Mouse (Mus musculus) cerebellum, adult 9-10 months (tissue): ENCODE results near the gene Atf2.
A peak's percentile ranks its signal among the peaks of the same experiment; 100 is the strongest.
"Not testable (repeated sequence)": the region's sequence is repeated elsewhere in the genome, so short reads cannot be mapped to it uniquely, and the experiment has no call there.

Experiments
- DNase-seq: peaks from one replicate; pipeline ENCODE4 v3.0.0; 2022

The Atf2 gene

GRCm38 (mm10) chr2:73877891-73878290 lies 14.5 kb downstream of the Atf2 start:
- no peak for DNase-seq

- DNase-seq, result peak; percentile 69
These were observed 24.5 kb downstream of the Atf2 start for GRCm38 (mm10) chr2:73867764-73868487.

GRCm38 (mm10) chr2:73860046-73860624 lies 32.3 kb downstream of the Atf2 start:
- DNase-seq, result peak; percentile 30

GRCm38 (mm10) chr2:73857352-73857751 lies 35.1 kb downstream of the Atf2 start:
- no peak for DNase-seq

GRCm38 (mm10) chr2:73856246-73856645 lies 36.2 kb downstream of the Atf2 start:
- DNase-seq, result no peak

- DNase-seq, result no peak
These were observed 57.9 kb downstream of the Atf2 start for GRCm38 (mm10) chr2:73834406-73835015.

GRCm38 (mm10) chr2:73833284-73833683 lies 59.2 kb downstream of the Atf2 start:
- no peak for DNase-seq

- no peak for DNase-seq
These were observed 73.7 kb downstream of the Atf2 start for GRCm38 (mm10) chr2:73818742-73819141.

GRCm38 (mm10) chr2:73807609-73808008 lies 84.8 kb downstream of the Atf2 start:
- no peak for DNase-seq

- DNase-seq, result not testable (repeated sequence)
These were observed 92.3 kb downstream of the Atf2 start for GRCm38 (mm10) chr2:73800127-73800526.

- DNase-seq, result no peak
These were observed 93.7 kb downstream of the Atf2 start for GRCm38 (mm10) chr2:73798786-73799185.

- DNase-seq, result no peak
These were observed 94.3 kb downstream of the Atf2 start for GRCm38 (mm10) chr2:73798136-73798535.

- DNase-seq, result no peak
These were observed 100.4 kb downstream of the Atf2 start for GRCm38 (mm10) chr2:73791846-73792630.

GRCm38 (mm10) chr2:73790332-73790731 lies 102.1 kb downstream of the Atf2 start:
- DNase-seq, result no peak

- DNase-seq, result no peak
These were observed 104.0 kb downstream of the Atf2 start for GRCm38 (mm10) chr2:73788395-73788794.

- DNase-seq, result no peak
These were observed 110.0 kb downstream of the Atf2 start for GRCm38 (mm10) chr2:73782371-73782905.

GRCm38 (mm10) chr2:73780321-73781010 lies 112.0 kb downstream of the Atf2 start:
- DNase-seq, result no peak

- no peak for DNase-seq
These were observed 112.6 kb downstream of the Atf2 start for GRCm38 (mm10) chr2:73779796-73780195.

- no peak for DNase-seq
These were observed 113.3 kb downstream of the Atf2 start for GRCm38 (mm10) chr2:73779016-73779595.

GRCm38 (mm10) chr2:73776936-73777335 lies 115.5 kb downstream of the Atf2 start:
- DNase-seq, result no peak

GRCm38 (mm10) chr2:73775683-73776310 lies 116.6 kb downstream of the Atf2 start:
- DNase-seq, result no peak
